Mouse (Mus musculus) hindbrain, embryonic 12.5 days (tissue): ENCODE measurements at regions not wholly inside any gene's neighbourhood (a gene's known extent, or its start where the extent isn't known, plus 50 kb on each side); places are given as distances from the start of the nearest gene placed in this dataset.

Experiments used
- ATAC-seq: fragments of 200-750 bp; cut with Nextera tagmentation; 2 replicates; pipeline ENCODE4 v1.8.0; 2017; ENCODE audit warnings: moderate TSS enrichment; ENCODE audit not compliant: low FRiP score
- H3K27ac ChIP-seq: fragments of 300-500 bp; sonication (generic); 2 replicates; pipeline ENCODE4 v1.5.1; 2016; ENCODE audit warnings: mild to moderate bottlenecking
- H3K27me3 ChIP-seq: fragments of 300-500 bp; sonication (generic); 2 replicates; pipeline ENCODE4 v1.6.1; 2016; ENCODE audit warnings: mild to moderate bottlenecking
- H3K36me3 ChIP-seq: fragments of 300-500 bp; sonication (generic); 2 replicates; pipeline ENCODE4 v1.6.1; 2016; ENCODE audit warnings: mild to moderate bottlenecking
- H3K4me1 ChIP-seq: fragments of 300-500 bp; sonication (generic); 2 replicates; pipeline ENCODE4 v1.6.1; 2016
- H3K4me2 ChIP-seq: fragments of 300-500 bp; sonication (generic); replicated peaks from 2 replicates; pipeline ENCODE4 v1.6.1; 2016; ENCODE audit warnings: mild to moderate bottlenecking
- H3K4me3 ChIP-seq: fragments of 300-500 bp; sonication (generic); 2 replicates; pipeline ENCODE4 v1.5.1; 2016; ENCODE audit warnings: mild to moderate bottlenecking
- H3K9ac ChIP-seq: fragments of 300-500 bp; sonication (generic); 2 replicates; pipeline ENCODE4 v1.6.1; 2016; ENCODE audit warnings: mild to moderate bottlenecking, moderate library complexity
- H3K9me3 ChIP-seq: fragments of 300-500 bp; sonication (generic); replicated peaks from 2 replicates; pipeline ENCODE4 v1.6.1; 2016; ENCODE audit warnings: mild to moderate bottlenecking
- WGBS: fragments of 180-500 bp; shearing (Covaris S2); methylation state at CpG from one replicate; pipeline ENCODE4 v1.1.7; 2016; 5-methylcytosine and 5-hydroxymethylcytosine counted together

GRCm38 (mm10) chr1:73308420-73308819 is 292.7 kb upstream of the Tnp1 start:
- Histone ChIP-seq H3K36me3 (no peaks in the 10 kb centered on the region), H3K4me2 (no peak overlapping the region), H3K27ac (no peak overlapping the region), H3K4me3 (no peak overlapping the region), H3K27me3 (no peaks in the 10 kb centered on the region), H3K9me3 (no peaks in the 10 kb centered on the region), H3K4me1 (no peaks in the 10 kb centered on the region), H3K9ac (no peak overlapping the region)
- no peak for ATAC-seq
- WGBS = 95% methylated on average over 4 of the region's 4 CpGs

GRCm38 (mm10) chr1:73307194-73307593 is 291.5 kb upstream of the Tnp1 start:
- 27% methylated on average over 3 of the region's 3 CpGs for WGBS

GRCm38 (mm10) chr1:73299978-73300688 is 284.4 kb upstream of the Tnp1 start:
- H3K36me3 ChIP-seq = no peaks in the 10 kb centered on the region
- H3K27ac ChIP-seq = no peak overlapping the region
- no peak for ATAC-seq
- no peaks in the 10 kb centered on the region for H3K9me3 ChIP-seq
- WGBS = 75% methylated on average over 4 of the region's 4 CpGs
- H3K27me3 ChIP-seq = no peaks in the 10 kb centered on the region
- no peak overlapping the region for H3K4me2 ChIP-seq
- no peak overlapping the region for H3K9ac ChIP-seq
- H3K4me3 ChIP-seq = no peak overlapping the region
- 0 out of 2 replicates have a peak, but pooled peaks cover 4% of the 10 kb centered on the region for H3K4me1 ChIP-seq

More at GRCm38 (mm10) chr1:73307194-73307593, 291.5 kb upstream of the Tnp1 start:
- Histone ChIP-seq H3K4me3 (no peak overlapping the region), H3K27ac (no peak overlapping the region), H3K9me3 (no peaks in the 10 kb centered on the region), H3K9ac (no peak overlapping the region), H3K4me2 (no peak overlapping the region), H3K27me3 (no peaks in the 10 kb centered on the region), H3K36me3 (no peaks in the 10 kb centered on the region), H3K4me1 (no peaks in the 10 kb centered on the region)
- ATAC-seq = no peak

GRCm38 (mm10) chr1:73285342-73285741 is 269.6 kb upstream of the Tnp1 start:
- Histone ChIP-seq H3K27ac (no peak overlapping the region), H3K4me1 (no peaks in the 10 kb centered on the region), H3K4me3 (no peak overlapping the region), H3K27me3 (no peaks in the 10 kb centered on the region), H3K36me3 (no peaks in the 10 kb centered on the region), H3K4me2 (no peak overlapping the region), H3K9me3 (0 out of 2 replicates have a peak, but pooled peaks cover 3% of the 10 kb centered on the region), H3K9ac (no peak overlapping the region)
- no peak for ATAC-seq
- 84% methylated on average over 2 of the region's 2 CpGs for WGBS

GRCm38 (mm10) chr1:73274480-73274879 is 258.8 kb upstream of the Tnp1 start:
- H3K36me3 ChIP-seq = no peaks in the 10 kb centered on the region
- H3K27ac ChIP-seq = no peak overlapping the region
- no peaks in the 10 kb centered on the region for H3K9me3 ChIP-seq
- WGBS = 52% methylated on average over 2 of the region's 2 CpGs
- H3K4me2 ChIP-seq = no peak overlapping the region
- no peaks in the 10 kb centered on the region for H3K27me3 ChIP-seq
- peaks cover 13% of the 10 kb centered on the region for H3K4me1 ChIP-seq
- H3K9ac ChIP-seq = no peak overlapping the region
- no peak for ATAC-seq
- no peak overlapping the region for H3K4me3 ChIP-seq

- Histone ChIP-seq H3K4me1 (peaks cover 13% of the 10 kb centered on the region), H3K27ac (peak overlapping the region; percentile 30), H3K4me3 (no peak overlapping the region), H3K9me3 (no peaks in the 10 kb centered on the region), H3K27me3 (no peaks in the 10 kb centered on the region), H3K9ac (no peak overlapping the region), H3K36me3 (no peaks in the 10 kb centered on the region), H3K4me2 (no peak overlapping the region)
- WGBS = 24% methylated on average over 6 of the region's 6 CpGs
- peak; percentile 78 for ATAC-seq
Observed at GRCm38 (mm10) chr1:73270787-73271391, 255.2 kb upstream of the Tnp1 start.

GRCm38 (mm10) chr1:73269051-73269755 is 253.5 kb upstream of the Tnp1 start:
- no peak overlapping the region for H3K9ac ChIP-seq
- no peak for ATAC-seq
- H3K36me3 ChIP-seq = no peaks in the 10 kb centered on the region
- H3K9me3 ChIP-seq = no peaks in the 10 kb centered on the region
- WGBS = 75% methylated on average over 7 of the region's 7 CpGs
- no peak overlapping the region for H3K4me2 ChIP-seq
- no peaks in the 10 kb centered on the region for H3K27me3 ChIP-seq
- no peak overlapping the region for H3K4me3 ChIP-seq
- H3K4me1 ChIP-seq = peaks cover 13% of the 10 kb centered on the region
- no peak overlapping the region for H3K27ac ChIP-seq

GRCm38 (mm10) chr1:73265009-73265408 is 249.3 kb upstream of the Tnp1 start:
- H3K27ac ChIP-seq = no peak overlapping the region
- WGBS = 65% methylated on average over 4 of the region's 4 CpGs
- no peaks in the 10 kb centered on the region for H3K9me3 ChIP-seq
- no peak overlapping the region for H3K4me2 ChIP-seq
- no peaks in the 10 kb centered on the region for H3K4me1 ChIP-seq
- no peak overlapping the region for H3K9ac ChIP-seq
- H3K36me3 ChIP-seq = no peaks in the 10 kb centered on the region
- no peak overlapping the region for H3K4me3 ChIP-seq
- no peaks in the 10 kb centered on the region for H3K27me3 ChIP-seq
- ATAC-seq = no peak

- H3K36me3 ChIP-seq = no peaks in the 10 kb centered on the region
- H3K9me3 ChIP-seq = no peaks in the 10 kb centered on the region
- H3K27ac ChIP-seq = no peak overlapping the region
- no peak overlapping the region for H3K9ac ChIP-seq
- 0 out of 2 replicates have a peak, but pooled peaks cover 2% of the 10 kb centered on the region for H3K4me1 ChIP-seq
- no peaks in the 10 kb centered on the region for H3K27me3 ChIP-seq
- H3K4me3 ChIP-seq = no peak overlapping the region
- no peak for ATAC-seq
- H3K4me2 ChIP-seq = no peak overlapping the region
- WGBS = 78% methylated on average over 7 of the region's 7 CpGs
Observed at GRCm38 (mm10) chr1:73264245-73264644, 248.5 kb upstream of the Tnp1 start.

- Histone ChIP-seq H3K4me3 (no peak overlapping the region), H3K4me2 (no peak overlapping the region), H3K27me3 (no peaks in the 10 kb centered on the region), H3K27ac (no peak overlapping the region; the same call in 1 of the 2 replicates), H3K9me3 (no peaks in the 10 kb centered on the region), H3K4me1 (0 out of 2 replicates have a peak, but pooled peaks cover 2% of the 10 kb centered on the region), H3K9ac (no peak overlapping the region), H3K36me3 (no peaks in the 10 kb centered on the region)
- WGBS = 62% methylated on average over 5 of the region's 5 CpGs
- no peak for ATAC-seq
Observed at GRCm38 (mm10) chr1:73259525-73260098, 243.9 kb upstream of the Tnp1 start.

- H3K27me3 ChIP-seq = no peaks in the 10 kb centered on the region
- H3K4me1 ChIP-seq = 0 out of 2 replicates have a peak, but pooled peaks cover 2% of the 10 kb centered on the region
- H3K36me3 ChIP-seq = no peaks in the 10 kb centered on the region
- H3K4me3 ChIP-seq = no peak overlapping the region
- no peak for ATAC-seq
- no peak overlapping the region for H3K9ac ChIP-seq
- no peaks in the 10 kb centered on the region for H3K9me3 ChIP-seq
- 86% methylated on average over 2 of the region's 2 CpGs for WGBS
- no peak overlapping the region for H3K4me2 ChIP-seq
- H3K27ac ChIP-seq = no peak overlapping the region
Observed at GRCm38 (mm10) chr1:73257263-73257662, 241.6 kb upstream of the Tnp1 start.

- WGBS = 57% methylated on average over 12 of the region's 12 CpGs
Observed at GRCm38 (mm10) chr1:73251911-73252356, 236.2 kb upstream of the Tnp1 start.

More at GRCm38 (mm10) chr1:73251911-73252356, 236.2 kb upstream of the Tnp1 start:
- Histone ChIP-seq H3K4me1 (no peaks in the 10 kb centered on the region), H3K36me3 (no peaks in the 10 kb centered on the region), H3K27ac (no peak overlapping the region), H3K27me3 (no peaks in the 10 kb centered on the region), H3K9ac (no peak overlapping the region), H3K4me2 (no peak overlapping the region), H3K9me3 (no peaks in the 10 kb centered on the region), H3K4me3 (no peak overlapping the region)
- no peak for ATAC-seq
